Mouse (Mus musculus): ENCODE results near the gene Rprd1b.

- TF ChIP-seq CTCF (IDR thresholded peaks at IDR 0.05; ENCODE audit: extremely low read depth, insufficient read depth, insufficient read length, insufficient replicate concordance) (no peak), POLR2A (IDR thresholded peaks at IDR 0.05; ENCODE audit: low read depth, low read length) (no peak)
Measured at GRCm38 (mm10) chr2:158071633-158071995, 43.3 kb downstream of the Rprd1b start.

Data from spleen, adult 2 months (tissue).